In the genomic region with DNA sequence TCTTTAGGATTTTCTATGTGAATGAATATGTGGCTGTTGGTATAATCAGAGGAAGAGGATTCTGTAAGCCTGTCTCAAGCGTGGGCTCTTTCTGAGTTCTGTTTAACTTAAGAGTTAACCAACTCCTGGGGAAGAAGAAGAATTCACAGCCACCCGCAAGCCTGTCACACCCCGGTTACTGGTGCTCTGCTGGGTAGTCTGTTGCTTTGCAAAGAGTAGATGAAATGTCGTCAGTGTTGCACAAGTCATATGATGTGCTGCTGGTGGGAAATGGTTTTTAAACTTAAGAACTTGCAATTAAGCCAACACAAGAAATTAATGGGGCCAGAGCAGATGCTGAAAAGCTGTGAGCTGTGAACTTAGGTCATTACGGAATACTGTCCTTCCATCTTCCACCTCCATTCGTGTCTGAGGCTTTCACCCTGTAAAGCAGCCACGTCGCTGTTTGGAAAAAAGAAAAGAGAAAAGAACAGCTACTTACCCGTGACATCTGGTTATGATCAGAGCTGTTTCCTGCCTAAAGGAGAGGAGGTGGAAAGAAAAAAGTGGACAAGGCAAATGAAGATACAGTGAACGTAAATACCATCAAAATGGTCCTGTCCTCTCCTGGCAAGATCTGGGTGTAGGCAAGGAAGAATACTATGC, we compare ENCODE assay signal across 13 mouse cellular contexts. TPM values are rescaled to one million over a fixed set of nuclear protein-coding genes. Genes with fewer than 3 reads are reported as not detected.
DNase-seq lines count a peak whose midpoint lies in the region; ATAC-seq and TF ChIP-seq lines count a peak whose summit lies in the region.
"Had no signal": no experiment of that assay in that cellular context is flagged by ENCODE, and none has a peak within 500 bp of the region (broad histone marks: within the 10 kb centered on the region; RNA-seq: fewer than 3 reads in every experiment).

No protein-coding gene starts in this region.

- H3K4me1 ChIP-seq in kidney, postnatal 0 days (replicated peaks; ENCODE audit: insufficient read depth, low read length) = no peaks in the 10 kb centered on the region
- peaks cover 7% of the 10 kb centered on the region; the same call in 1 of the 2 replicates for H3K4me1 ChIP-seq in cortical plate, adult 2 months (ENCODE audit: control insufficient read depth, insufficient read depth, low read length)
- H3K4me1 ChIP-seq in embryonic fibroblast, embryonic 13.5 days (ENCODE audit: control insufficient read depth, insufficient read depth, low read length) = no peaks in the 10 kb centered on the region
- no peaks in the 10 kb centered on the region for H3K4me1 ChIP-seq in liver, embryonic 11.5 days (replicated peaks; ENCODE audit: control insufficient read depth, insufficient read depth, low read length)

- no peak for TF ChIP-seq CTCF in kidney, postnatal 0 days (IDR thresholded peaks at IDR 0.05; ENCODE audit: low read depth)
- TF ChIP-seq CTCF in cortical plate, adult 2 months (IDR thresholded peaks at IDR 0.05; ENCODE audit: extremely low read depth, insufficient read depth, low read length) = no peak
- TF ChIP-seq CTCF in embryonic fibroblast, embryonic 13.5 days (IDR thresholded peaks at IDR 0.05; ENCODE audit: borderline replicate concordance, insufficient read depth, low read length) = no peak

- 0 out of 2 replicates have a peak overlapping the region, but pooled peaks have one; percentile 47 for H3K27ac ChIP-seq in kidney, postnatal 0 days
- H3K27ac ChIP-seq in cortical plate, adult 2 months (ENCODE audit: insufficient read depth, low read length) = peak overlapping the region; percentile 47; the same call in 1 of the 2 replicates
- H3K27ac ChIP-seq in embryonic fibroblast, embryonic 13.5 days (ENCODE audit: insufficient read depth, low read length) = peak overlapping the region; percentile 88
- H3K27ac ChIP-seq in liver, embryonic 11.5 days (ENCODE audit: low read depth, low read length) = no peak overlapping the region
- H3K27ac ChIP-seq: liver, embryonic 15.5 days had no signal

- H3K9me3 ChIP-seq in kidney, postnatal 0 days (replicated peaks; ENCODE audit: low read length) = no peaks in the 10 kb centered on the region
- H3K9me3 ChIP-seq in liver, embryonic 11.5 days (ENCODE audit: control insufficient read depth, low read length) = no peaks in the 10 kb centered on the region
- H3K9me3 ChIP-seq: G1E; liver, embryonic 15.5 days had no signal

- ATAC-seq in kidney, postnatal 0 days (replicated peaks; ENCODE audit: low FRiP score, low read depth) = no peak
- no peak for ATAC-seq in liver, embryonic 11.5 days (replicated peaks; ENCODE audit: low FRiP score)
- ATAC-seq: forebrain, embryonic 14.5 days had no signal

- H3K9ac ChIP-seq in kidney, postnatal 0 days (ENCODE audit: low read depth, low read length) = no peak overlapping the region
- H3K9ac ChIP-seq in liver, embryonic 11.5 days (ENCODE audit: low read depth, low read length) = no peak overlapping the region
- H3K9ac ChIP-seq: liver, embryonic 15.5 days had no signal

- peak; percentile 18 for DNase-seq in kidney, postnatal 0 days (ENCODE audit: low spot score)
- no peak for DNase-seq in kidney, postnatal 10 days
- DNase-seq in lung, postnatal 25 days (ENCODE audit: low spot score) = peak; percentile 18
- DNase-seq in liver, embryonic 11.5 days (ENCODE audit: low spot score) = no peak
- no peak for DNase-seq in adrenal gland, postnatal 10 days

- H3K27me3 ChIP-seq in kidney, postnatal 0 days (ENCODE audit: insufficient read depth, low read length) = no peaks in the 10 kb centered on the region
- no peaks in the 10 kb centered on the region for H3K27me3 ChIP-seq in liver, embryonic 11.5 days (replicated peaks; ENCODE audit: control insufficient read depth, insufficient read depth, low read length)

- no peak for TF ChIP-seq POLR2A in cortical plate, adult 2 months (IDR thresholded peaks at IDR 0.05; ENCODE audit: extremely low read depth, insufficient read depth, low read length)
- TF ChIP-seq POLR2A in embryonic fibroblast, embryonic 13.5 days (IDR thresholded peaks at IDR 0.05; ENCODE audit: low read depth, low read length) = peak; percentile 46; the same call in 1 of the 2 replicates

- peak overlapping the region; percentile 30 for H3K4me2 ChIP-seq in kidney, postnatal 0 days (ENCODE audit: low read length)
- H3K4me2 ChIP-seq in liver, embryonic 11.5 days = no peak overlapping the region
- H3K4me2 ChIP-seq: liver, embryonic 15.5 days had no signal

- peaks cover 14% of the 10 kb centered on the region for H3K36me3 ChIP-seq in kidney, postnatal 0 days (ENCODE audit: insufficient read depth, low read length)
- peaks cover 13% of the 10 kb centered on the region; the same call in 1 of the 2 replicates for H3K36me3 ChIP-seq in liver, embryonic 11.5 days (ENCODE audit: control insufficient read depth, insufficient read depth, low read length)

- H3K4me3 ChIP-seq in kidney, postnatal 0 days (replicated peaks; ENCODE audit: low read depth, low read length) = no peak overlapping the region
- H3K4me3 ChIP-seq in cortical plate, adult 2 months (ENCODE audit: insufficient read depth, low read length) = peak overlapping the region; percentile 8; the same call in 1 of the 2 replicates
- H3K4me3 ChIP-seq in embryonic fibroblast, embryonic 13.5 days (ENCODE audit: insufficient read depth, low read length) = peak overlapping the region; percentile 58
- no peak overlapping the region for H3K4me3 ChIP-seq in liver, embryonic 11.5 days (ENCODE audit: low read depth, low read length)
- H3K4me3 ChIP-seq: liver, embryonic 15.5 days; myocyte had no signal

- whole genome bisulfite sequencing in kidney, postnatal 0 days = 52% methylated on average over 10 of the region's 10 CpGs
- 56% methylated on average over 10 of the region's 10 CpGs for whole genome bisulfite sequencing in liver, embryonic 11.5 days

RNA-seq across cellular contexts. Expression of gene Ctsk, which starts 0.6 kb away (rescaled TPM):
- 10.5 and 11.3 TPM in 2 replicates for polyA plus RNA-seq in kidney, postnatal 0 days (2015; fragmentation: Nextera tagmentation; extraction: Ambion mirVana)
- polyA plus RNA-seq in cortical plate, adult 2 months (2012; rRNA removed) = 5.5 and 6.7 TPM in 2 replicates
- 60.5 and 72.7 TPM in 2 replicates for polyA plus RNA-seq in embryonic fibroblast, embryonic 13.5 days (2011; ENCODE audit: insufficient read length, low read depth, missing spikeins)
- 1.7 and 1.8 TPM in 2 replicates for polyA plus RNA-seq in liver, embryonic 11.5 days (2014; fragmentation: Nextera tagmentation; extraction: Ambion mirVana)
- 10 to 100 TPM; 15.1 to 58.9 TPM for total RNA-seq in adrenal gland, postnatal 10 days (2021)
- polyA plus RNA-seq: G1E had no signal

RNA-seq across cellular contexts. Expression of gene Ctss, which starts 27.0 kb away (rescaled TPM):
- 22.1 and 24.0 TPM in 2 replicates for polyA plus RNA-seq in kidney, postnatal 0 days (2015; fragmentation: Nextera tagmentation; extraction: Ambion mirVana)
- 95.5 and 100 TPM in 2 replicates for polyA plus RNA-seq in cortical plate, adult 2 months (2012; rRNA removed)
- 0.60 and 5.1 TPM in 2 replicates for polyA plus RNA-seq in embryonic fibroblast, embryonic 13.5 days (2011; ENCODE audit: insufficient read length, low read depth, missing spikeins)
- polyA plus RNA-seq in liver, embryonic 11.5 days (2014; fragmentation: Nextera tagmentation; extraction: Ambion mirVana) = 16.6 and 18.5 TPM in 2 replicates
- total RNA-seq in adrenal gland, postnatal 10 days (2021) = 10 to 100 TPM; 18.8 to 23.5 TPM
- polyA plus RNA-seq: G1E had no signal

RNA-seq across cellular contexts. Expression of gene Hormad1, which starts 59.9 kb away (rescaled TPM):
- not detected in 2 replicates for polyA plus RNA-seq in kidney, postnatal 0 days (2015; fragmentation: Nextera tagmentation; extraction: Ambion mirVana)
- polyA plus RNA-seq in cortical plate, adult 2 months (2012; rRNA removed) = not detected in 2 replicates
- not detected in 2 replicates for polyA plus RNA-seq in embryonic fibroblast, embryonic 13.5 days (2011; ENCODE audit: insufficient read length, low read depth, missing spikeins)
- polyA plus RNA-seq in liver, embryonic 11.5 days (2014; fragmentation: Nextera tagmentation; extraction: Ambion mirVana) = 0.13 and 0.23 TPM in 2 replicates
- total RNA-seq in adrenal gland, postnatal 10 days (2021) = not detected
- polyA plus RNA-seq: brain, embryonic 14.5 days; forebrain, embryonic 14.5 days; G1E; liver, embryonic 15.5 days; myocyte; small intestine, adult 2 months had no signal

Comparison
In these comparisons a context has a peak if more than half of its experiments do, and no peak if none do; other contexts are left out.
1. DNase-seq: peak in kidney, postnatal 0 days (single experiment) and lung, postnatal 25 days (single experiment); none in kidney, postnatal 10 days (single experiment), liver, embryonic 11.5 days (single experiment) and adrenal gland, postnatal 10 days (single experiment).
2. H3K4me3 ChIP-seq: peak in cortical plate, adult 2 months (single experiment) and embryonic fibroblast, embryonic 13.5 days (single experiment); none in kidney, postnatal 0 days (single experiment) and liver, embryonic 11.5 days (single experiment).